Mouse (Mus musculus) testis, adult 2 months (tissue): ENCODE data around the gene Tfpi.
"Not testable (repeated sequence)": the region's sequence is repeated elsewhere in the genome, so short reads cannot be mapped to it uniquely, and the experiment has no call there.

ENCODE experiments used
- CTCF ChIP-seq: fragments of 200-500 bp; IDR thresholded peaks from 2 replicates; pipeline ENCODE4 v1.5.1; 2012; ENCODE audit warnings: low read depth, mild to moderate bottlenecking, inconsistent platforms, low read length, moderate library complexity; ENCODE audit not compliant: control insufficient read depth, insufficient read depth, insufficient replicate concordance
- POLR2A ChIP-seq: fragments of 200-500 bp; IDR thresholded peaks from 2 replicates; pipeline ENCODE4 v1.6.1; 2012; ENCODE audit warnings: low read depth, mild to moderate bottlenecking, inconsistent platforms, low read length, moderate library complexity; ENCODE audit not compliant: control insufficient read depth

DNA sequence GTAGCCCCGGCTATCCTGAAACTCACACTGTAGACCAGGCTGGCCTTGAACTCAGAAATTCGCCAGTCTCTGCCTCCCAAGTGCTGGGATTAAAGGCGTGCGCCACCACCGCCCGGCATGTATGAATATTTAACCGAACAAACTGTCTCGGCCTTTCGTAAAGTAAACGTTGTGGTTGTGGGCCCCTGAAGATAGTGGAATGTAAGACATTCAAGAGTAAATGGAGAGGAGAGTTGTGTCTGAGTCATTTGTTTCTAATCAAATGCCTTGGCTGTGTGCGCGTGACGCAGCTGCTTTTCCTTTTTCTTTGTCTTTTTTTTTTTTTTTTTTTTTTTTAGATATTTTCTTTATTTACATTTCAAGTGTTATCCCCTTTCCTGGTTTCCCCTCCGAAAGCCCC is 88.0 kb downstream of the Tfpi start:
- not testable (repeated sequence) for TF ChIP-seq CTCF, POLR2A
